Mouse (Mus musculus): Measurements from ENCODE around the gene Mrpl20.

GRCm38 (mm10) chr4:155785819-155786218 lies 16.9 kb upstream of the Mrpl20 start, which contains the start of gene Tmem88b:
- TF ChIP-seq POLR2A (IDR thresholded peaks at IDR 0.05; ENCODE audit: insufficient read depth, low read depth, low read length) (no peak), CTCF (IDR thresholded peaks at IDR 0.05) (peak; percentile 28)

Measured in heart, adult 2 months (tissue).